Mouse (Mus musculus) spleen, postnatal 4 days (tissue): ENCODE measurements around the gene Olfr1047.
"Not testable (repeated sequence)": the region's sequence is repeated elsewhere in the genome, so short reads cannot be mapped to it uniquely, and the experiment has no call there.

Source experiments
- DNase-seq, 2 experiments: peaks; one replicate each; pipeline ENCODE4 v3.0.0; 2022; ENCODE audit warnings: low spot score in 2 of 2

Olfr1047 gene

DNA sequence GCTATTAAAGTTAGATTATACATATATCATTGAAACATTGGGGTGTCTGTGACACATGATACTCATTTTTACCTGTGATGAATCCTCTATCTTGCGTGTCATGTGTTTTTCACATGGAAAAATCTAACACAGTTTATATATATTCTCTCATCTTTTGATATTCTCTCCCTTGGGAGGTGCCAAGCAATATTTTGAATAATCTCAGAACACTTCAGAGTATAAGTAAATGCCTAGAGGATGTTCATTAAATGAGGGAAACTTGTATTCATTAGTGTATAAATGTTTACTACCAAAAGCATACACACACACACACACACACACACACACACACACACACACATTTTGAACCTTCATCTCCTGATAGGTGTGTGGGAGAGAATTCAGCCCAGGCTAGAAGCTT is at the start of gene Olfr1047:
TSS of gene Olfr1047 (minus strand) at position 101 of the 400 bp plus-strand sequence.
- DNase-seq, result no peak

DNA sequence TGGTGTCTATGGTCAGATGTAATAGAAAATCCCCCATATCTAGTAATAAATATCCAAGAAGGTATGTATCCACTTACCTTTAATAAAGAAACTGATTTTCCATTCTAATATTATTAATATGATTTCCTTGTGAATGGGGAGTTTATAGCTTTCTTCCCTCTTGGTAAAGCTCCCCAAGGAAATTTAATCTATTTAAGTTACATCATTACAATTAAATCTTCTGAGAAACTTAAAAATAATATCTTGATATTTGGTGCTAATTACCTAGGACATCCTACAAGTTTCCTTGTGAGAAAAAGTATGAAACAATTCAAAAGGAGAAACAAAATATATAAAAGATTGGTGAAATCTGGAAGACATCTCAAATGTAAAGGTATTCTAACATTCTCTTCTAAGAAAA is 47.8 kb upstream of the Olfr1047 start, which contains the start of gene Olfr1051:
TSS of gene Olfr1051 (minus strand) at position 101 of the 400 bp plus-strand sequence.
- DNase-seq, result not testable (repeated sequence)

DNA sequence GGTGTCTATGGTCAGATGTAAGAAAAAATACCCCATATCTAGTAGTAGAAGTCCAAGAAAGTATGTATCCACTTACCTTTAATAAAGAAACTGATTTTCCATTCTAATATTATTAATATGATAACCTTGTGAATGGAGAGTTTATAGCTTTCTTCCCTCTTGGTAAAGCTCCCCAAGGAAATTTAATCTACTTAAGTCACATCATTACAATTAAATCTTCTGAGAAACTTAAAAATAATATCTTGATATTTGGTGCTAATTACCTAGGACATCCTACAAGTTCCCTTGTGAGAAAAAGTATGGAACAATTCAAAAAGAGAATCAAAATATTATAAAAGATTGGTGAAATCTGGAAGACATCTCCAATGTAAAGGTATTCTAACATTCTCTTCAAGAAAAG is 27.0 kb upstream of the Olfr1047 start, which contains the start of gene Olfr1049:
TSS of gene Olfr1049 (minus strand) at position 101 of the 400 bp plus-strand sequence.
- DNase-seq, result not testable (repeated sequence)

DNA sequence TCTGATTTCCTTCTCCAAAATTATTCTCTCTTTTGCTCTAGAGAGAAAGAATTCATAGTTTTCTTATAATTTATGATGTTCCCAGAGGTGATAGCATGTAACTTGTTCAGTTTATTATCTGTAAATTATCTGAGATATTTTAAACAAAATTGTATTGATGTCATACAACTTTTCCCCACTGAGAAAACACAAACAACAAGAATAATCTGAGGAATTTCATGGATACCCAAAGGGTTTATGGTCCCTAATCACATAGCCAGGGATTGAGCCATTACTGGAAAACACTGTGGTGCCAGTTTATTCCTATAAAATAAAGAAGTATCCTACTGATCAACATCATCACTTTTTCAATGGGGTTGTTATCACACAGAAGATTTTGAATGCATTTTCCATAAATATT is 9.0 kb upstream of the Olfr1047 start, which contains the start of gene Olfr1048:
TSS of gene Olfr1048 (minus strand) at position 101 of the 400 bp plus-strand sequence.
- no peak for DNase-seq

DNA sequence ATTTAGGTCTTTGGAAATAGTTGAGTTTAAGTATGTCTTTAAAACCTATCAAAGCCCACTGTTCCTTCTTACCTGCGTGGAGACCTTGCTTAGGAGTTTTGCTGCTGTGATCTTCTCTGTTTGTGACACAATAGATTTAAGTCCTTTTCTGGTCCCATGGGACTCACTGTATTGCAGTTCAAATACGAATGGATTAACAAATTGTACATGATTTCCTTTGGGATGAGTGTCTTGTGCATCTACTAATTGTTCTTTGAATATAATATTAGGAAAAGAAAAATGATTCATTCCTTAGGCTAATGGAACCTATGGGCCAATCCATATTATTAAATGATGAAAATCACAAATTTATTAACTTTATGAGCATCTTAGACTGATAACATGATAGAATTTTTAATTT is 12.0 kb downstream of the Olfr1047 start, which contains the start of gene Olfr1046:
TSS of gene Olfr1046 (minus strand) at position 101 of the 400 bp plus-strand sequence.
- no peak for DNase-seq

DNA sequence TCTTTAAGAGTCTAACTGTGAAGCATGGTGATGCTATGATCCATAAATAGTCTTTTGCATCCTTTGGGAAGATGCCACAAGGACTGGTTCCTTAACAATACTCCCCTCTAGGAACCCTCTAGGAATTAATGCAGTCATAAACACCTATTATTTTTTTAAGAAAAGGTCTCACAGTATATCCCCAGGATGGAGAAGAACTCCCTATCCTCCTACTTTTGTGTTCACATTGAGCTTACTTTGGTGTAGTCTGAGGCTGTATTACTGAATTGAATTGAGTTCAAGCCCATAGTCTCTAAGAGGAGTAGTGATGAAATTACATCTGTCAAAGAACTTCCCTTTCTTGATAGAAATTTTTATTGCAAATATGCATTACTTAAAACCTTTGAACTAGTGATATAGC is 28.3 kb downstream of the Olfr1047 start, which contains the start of gene Olfr1045:
TSS of gene Olfr1045 (minus strand) at position 101 of the 400 bp plus-strand sequence.
- no peak for DNase-seq

DNA sequence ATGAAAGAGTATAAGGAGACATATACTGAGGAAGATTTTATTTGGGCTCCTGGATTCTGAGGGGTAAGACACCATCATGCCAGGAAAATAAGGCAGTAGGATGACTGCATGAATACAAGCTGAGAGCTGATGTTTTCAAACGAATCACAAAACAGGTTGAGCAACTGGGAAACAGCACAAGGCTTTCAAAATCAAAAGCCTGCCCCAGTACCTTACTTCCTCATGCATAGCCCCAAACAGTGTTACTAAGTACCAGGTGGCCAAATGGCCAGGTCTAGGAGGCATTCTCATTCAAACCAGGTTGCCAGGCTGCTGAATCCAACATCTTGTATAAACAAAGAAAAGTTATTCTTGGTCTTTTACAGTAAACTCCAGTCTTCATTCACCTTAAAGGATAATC is 35.3 kb downstream of the Olfr1047 start:
- DNase-seq, result no peak

DNA sequence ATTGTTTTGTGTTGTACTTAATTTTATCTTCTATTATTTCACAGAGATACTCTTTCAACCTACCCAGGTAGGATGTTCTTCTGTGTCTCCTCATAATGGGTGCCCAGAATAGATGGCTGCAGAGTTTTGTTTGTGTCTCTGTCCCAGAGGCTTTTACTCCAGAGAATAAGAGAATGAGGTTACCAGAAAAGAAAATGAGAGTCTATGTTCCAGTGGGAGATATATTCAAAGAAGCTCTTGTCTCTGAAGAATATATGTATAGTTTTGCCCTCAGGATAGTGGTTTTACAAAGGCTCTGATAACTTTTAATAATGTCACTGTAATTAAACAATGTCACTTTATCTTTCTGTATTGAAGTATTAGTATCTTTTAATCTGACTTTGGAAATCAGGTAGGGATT is 45.6 kb downstream of the Olfr1047 start, which contains the start of gene Olfr52:
TSS of gene Olfr52 (minus strand) at position 101 of the 400 bp plus-strand sequence.
- no peak for DNase-seq

DNA sequence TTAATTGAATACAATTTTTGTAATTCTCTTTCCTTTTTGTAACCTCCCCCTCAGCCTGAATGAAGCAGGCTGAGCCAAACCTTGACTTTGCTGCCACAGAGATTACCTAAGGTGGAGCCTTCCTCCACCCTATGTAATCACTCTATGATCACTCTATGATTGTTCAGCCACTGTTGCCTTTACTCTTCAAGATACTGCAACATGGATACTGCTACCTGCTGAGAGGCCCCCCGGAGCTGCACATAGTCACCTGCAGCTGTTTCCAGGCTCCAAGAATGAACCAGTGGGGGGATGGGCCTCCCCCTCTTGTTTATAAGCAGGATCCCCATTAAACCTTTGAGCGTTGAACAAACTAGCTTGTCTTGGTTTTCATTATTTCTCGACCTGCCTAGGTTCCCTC is 51.3 kb downstream of the Olfr1047 start:
- no peak for DNase-seq

DNA sequence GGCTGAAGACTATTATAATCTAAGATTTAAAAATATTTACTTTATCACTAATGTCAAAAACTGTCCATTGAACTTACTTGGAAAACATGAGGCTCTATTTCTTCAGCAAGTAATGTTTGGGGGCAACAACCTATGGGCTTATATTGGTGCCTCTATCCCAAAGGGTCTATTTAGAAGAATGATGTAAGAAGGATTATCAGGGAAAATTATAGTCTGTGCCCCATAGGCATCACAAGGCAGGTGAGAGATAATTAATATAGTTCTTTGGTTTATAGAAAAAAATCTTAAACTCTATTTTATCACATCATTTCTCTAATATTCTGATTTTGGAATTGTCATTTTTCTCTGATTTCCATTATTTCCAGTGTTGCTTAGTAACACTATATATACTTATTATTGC is 53.5 kb downstream of the Olfr1047 start, which contains the start of gene Olfr1044:
TSS of gene Olfr1044 (minus strand) at position 101 of the 400 bp plus-strand sequence.
- no peak for DNase-seq
